Mouse (Mus musculus) brown adipose tissue, adult 24 weeks (tissue): ENCODE results near the gene Tradd. TPM values are rescaled to one million over a fixed set of nuclear protein-coding genes. Genes with fewer than 3 reads are reported as not detected.

Experiments used
- H3K27ac ChIP-seq: fragments of 200-500 bp; replicated peaks from 2 replicates; pipeline ENCODE4 v1.5.1; 2012; ENCODE audit warnings: low read depth, mild to moderate bottlenecking, low read length
- H3K4me1 ChIP-seq: fragments of 200-500 bp; 2 replicates; pipeline ENCODE4 v1.6.1; 2012; ENCODE audit warnings: low read length, mixed read lengths; ENCODE audit not compliant: control insufficient read depth, insufficient read depth, insufficient read length
- H3K4me3 ChIP-seq: fragments of 200-500 bp; 2 replicates; pipeline ENCODE4 v1.5.1; 2012; ENCODE audit warnings: low read depth, mild to moderate bottlenecking, low read length, moderate library complexity; ENCODE audit not compliant: insufficient read depth
- polyA plus RNA-seq: library from polyadenylated mRNA; stranded (reverse); fragments of >200 nt; gene quantifications from 2 replicates; pipeline ENCODE4 v1.2.4, GENCODE M21; 2012; ENCODE audit not compliant: missing spikeins, insufficient read depth, insufficient read length

Tradd gene
- polyA plus RNA-seq, 1 experiment, result 5.1 TPM

DNA sequence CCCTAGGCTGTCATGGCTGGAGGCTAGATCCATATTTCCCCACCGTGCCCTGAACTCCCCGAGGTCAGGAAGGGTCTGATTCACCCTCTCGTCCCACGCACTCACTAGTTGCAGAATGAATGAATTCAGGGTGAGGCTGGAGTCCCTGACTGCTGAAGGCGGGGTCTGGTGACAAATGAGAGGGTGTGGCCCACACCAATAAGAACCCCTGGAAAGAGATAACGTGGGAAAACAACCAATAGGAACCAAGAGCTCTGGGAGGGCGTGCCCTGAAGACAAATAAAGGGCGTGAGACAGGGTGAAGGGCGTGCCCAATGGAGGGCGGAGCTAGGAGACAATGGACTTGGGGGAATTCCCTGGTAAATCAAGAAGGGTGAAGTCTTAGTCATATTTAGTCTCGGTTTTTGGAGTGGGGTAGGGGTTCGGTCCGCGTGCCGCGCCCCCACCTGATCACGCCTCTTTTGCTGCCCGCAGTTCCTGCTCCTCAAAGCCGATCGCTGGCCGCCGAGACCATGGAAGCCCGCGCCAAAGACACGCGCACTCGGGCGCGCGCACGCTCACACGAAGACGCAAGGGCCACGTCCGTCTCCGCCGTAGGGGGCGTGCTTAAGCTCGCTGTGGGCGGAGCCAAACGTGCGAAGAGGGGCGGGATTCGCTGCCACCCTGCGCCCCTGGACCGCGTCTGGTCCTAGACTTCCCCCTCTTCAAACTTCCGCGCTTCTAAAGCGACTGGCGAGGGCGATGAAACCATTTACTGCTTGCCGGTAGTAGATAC lies 24.7 kb upstream of the Tradd start:
- Histone ChIP-seq H3K4me1 (peaks cover 9% of the 10 kb centered on the region), H3K27ac (peak overlapping the region; percentile 61; the same call in 1 of the 2 replicates), H3K4me3 (peak overlapping the region; percentile 75)

DNA sequence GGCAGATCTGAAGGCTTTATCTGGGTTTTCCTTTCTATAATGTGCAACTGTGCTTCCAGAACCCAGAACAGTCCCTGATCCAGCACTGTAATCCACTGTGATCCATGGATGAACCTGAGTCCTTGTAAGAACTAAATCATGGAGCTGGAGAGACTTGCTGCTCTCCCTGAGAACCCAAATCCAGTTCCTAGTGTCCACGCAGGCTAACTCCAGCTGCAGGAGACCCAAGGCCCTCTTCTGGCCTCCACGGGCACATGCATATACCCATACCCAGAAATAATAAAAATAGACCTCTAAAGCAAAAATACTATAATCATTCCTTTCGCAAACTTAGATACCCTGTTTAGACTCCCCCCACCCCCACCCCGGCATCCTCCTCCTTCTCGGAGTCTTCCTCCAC lies 23.8 kb upstream of the Tradd start:
- peaks cover 9% of the 10 kb centered on the region for H3K4me1 ChIP-seq
- no peak overlapping the region for H3K27ac ChIP-seq
- H3K4me3 ChIP-seq, result no peak overlapping the region

DNA sequence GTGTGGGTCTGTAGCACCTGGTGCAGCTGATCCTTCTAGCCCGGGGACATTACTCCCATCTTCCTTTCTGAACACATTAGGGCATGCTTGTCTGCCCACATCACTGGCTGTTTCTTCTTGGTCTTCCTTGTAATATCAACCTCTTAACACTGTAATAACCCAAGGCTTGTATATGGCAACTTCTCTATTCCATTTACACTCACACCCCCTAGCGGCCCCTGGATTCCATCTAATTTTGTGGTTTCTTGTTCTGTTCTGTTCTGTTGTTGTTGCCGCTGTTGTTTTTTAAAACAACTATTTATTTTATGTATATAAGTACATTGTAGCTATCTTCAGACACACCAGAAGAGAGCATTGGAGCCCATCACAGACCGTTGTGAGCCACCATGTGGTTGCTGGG lies 22.5 kb upstream of the Tradd start:
- no peak overlapping the region for H3K4me3 ChIP-seq
- no peak overlapping the region for H3K27ac ChIP-seq
- peaks cover 9% of the 10 kb centered on the region for H3K4me1 ChIP-seq

DNA sequence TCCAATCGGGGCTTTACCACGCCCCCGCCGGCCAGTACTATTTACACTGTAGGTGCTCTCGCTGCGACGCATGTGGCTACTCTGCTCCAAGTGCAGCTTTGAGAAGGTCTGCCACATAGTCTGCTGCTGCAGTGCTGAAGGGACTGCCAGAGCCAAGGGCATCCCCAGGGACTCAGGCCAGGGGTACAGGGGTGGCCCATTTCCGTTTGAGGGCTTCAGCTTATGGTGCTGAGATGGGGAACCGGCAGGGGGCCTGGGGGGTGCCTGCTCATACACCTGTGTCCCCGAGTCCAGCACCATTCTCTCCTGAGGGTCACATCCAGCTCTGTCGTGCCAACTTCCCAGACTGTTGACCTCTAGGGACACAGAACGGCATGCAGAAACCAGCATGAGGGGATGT lies 21.1 kb upstream of the Tradd start:
- no peak overlapping the region for H3K4me3 ChIP-seq
- H3K27ac ChIP-seq, result no peak overlapping the region
- peaks cover 8% of the 10 kb centered on the region for H3K4me1 ChIP-seq

DNA sequence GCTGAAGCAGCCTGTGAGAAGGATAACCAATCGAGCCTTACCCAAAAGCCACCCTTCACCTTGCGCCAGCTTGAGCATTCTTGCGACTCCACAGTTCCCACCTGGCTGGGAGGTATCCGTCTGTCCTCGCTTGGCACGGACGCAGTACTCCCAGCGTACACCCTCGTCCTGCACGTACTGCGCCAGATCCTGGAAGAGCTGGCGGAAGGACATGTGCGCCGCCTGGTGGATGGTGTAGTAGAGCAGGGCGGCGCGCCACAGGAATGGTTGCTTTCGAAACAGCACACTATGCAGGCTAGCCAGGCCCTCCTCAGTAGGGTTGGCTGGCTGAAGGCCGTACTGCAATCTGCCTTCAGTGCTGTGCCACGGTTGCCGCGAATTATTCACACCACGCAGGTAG lies 18.7 kb upstream of the Tradd start:
- no peak overlapping the region for H3K4me3 ChIP-seq
- no peak overlapping the region for H3K27ac ChIP-seq
- no peaks in the 10 kb centered on the region for H3K4me1 ChIP-seq

DNA sequence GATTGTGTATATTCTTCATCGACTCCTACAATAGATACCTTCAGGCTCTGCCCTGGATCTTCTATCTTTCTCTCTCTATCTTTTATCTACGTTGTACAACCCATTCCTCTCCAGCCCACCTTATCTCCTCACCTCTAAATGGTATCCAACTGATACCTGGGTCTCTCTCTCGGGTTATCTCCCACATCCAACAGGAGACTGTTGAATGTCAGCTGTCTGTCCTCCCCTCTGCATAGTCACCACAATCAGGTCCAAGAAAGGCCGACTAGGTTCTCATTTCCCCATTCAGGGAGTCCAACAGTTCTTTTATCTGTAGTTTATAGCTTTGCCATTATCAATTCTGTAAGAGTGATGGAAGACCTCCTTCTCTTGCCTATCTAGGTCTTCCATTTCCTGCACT lies 17.8 kb upstream of the Tradd start:
- Histone ChIP-seq H3K4me3 (no peak overlapping the region), H3K4me1 (no peaks in the 10 kb centered on the region), H3K27ac (no peak overlapping the region)

DNA sequence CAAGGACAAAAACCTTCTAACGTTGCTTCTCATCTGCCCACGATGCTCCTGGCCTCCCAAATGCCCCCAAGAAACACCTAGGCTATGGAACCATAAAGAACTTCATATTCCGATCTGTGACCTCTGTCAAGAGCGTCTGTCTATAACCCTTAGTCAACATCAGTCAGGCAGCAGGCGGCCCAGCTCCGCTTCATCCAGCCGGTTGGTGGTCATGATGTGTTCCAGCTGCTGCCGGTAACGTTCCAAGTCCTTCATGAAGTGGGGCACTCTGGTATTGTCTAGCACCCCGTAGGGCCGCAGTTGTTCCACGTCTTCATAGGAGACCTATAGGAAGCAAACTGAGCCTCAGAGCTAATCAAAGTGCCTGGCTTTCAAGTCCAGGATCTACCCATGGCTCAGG lies 17.4 kb upstream of the Tradd start:
- H3K27ac ChIP-seq, result no peak overlapping the region
- no peaks in the 10 kb centered on the region for H3K4me1 ChIP-seq
- no peak overlapping the region for H3K4me3 ChIP-seq

DNA sequence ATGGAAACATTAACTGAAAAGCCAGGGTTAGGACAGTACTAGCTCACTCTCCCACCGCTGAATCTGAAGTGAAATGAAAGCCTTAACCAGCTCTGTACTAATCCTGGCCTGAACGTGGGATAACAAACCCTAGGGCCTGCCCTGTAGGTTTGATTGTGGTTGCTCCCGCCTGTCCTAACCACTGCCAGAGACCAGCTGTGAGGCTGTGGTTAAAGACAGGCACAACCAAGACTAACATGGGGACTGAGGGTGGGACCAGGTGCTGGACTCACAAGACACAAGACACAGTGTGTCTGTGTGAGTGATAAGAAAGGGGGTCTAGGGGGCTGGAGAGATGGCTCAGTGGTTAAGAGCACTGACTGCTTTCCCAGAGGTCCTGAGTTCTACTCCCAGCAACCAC lies 16.2 kb upstream of the Tradd start:
- Histone ChIP-seq H3K27ac (no peak overlapping the region), H3K4me3 (no peak overlapping the region), H3K4me1 (no peaks in the 10 kb centered on the region)

DNA sequence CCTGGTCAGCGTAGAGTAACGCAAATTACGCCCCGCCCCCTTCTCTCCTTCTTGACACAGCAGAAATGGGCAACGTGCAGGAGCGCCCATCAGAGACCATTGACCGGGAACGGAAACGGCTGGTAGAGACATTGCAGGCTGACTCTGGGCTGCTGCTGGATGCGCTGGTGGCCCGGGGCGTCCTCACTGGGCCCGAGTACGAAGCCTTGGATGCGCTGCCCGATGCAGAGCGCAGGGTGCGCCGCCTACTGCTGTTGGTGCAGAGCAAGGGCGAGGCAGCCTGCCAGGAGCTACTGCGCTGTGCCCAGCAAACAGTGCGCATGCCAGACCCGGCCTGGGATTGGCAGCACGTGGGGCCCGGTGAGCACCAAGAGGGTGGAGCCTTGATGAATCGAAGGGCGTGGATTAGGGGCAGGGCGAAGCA lies 14.5 kb upstream of the Tradd start:
- Histone ChIP-seq H3K27ac (no peak overlapping the region), H3K4me3 (peak overlapping the region; percentile 38), H3K4me1 (no peaks in the 10 kb centered on the region)

DNA sequence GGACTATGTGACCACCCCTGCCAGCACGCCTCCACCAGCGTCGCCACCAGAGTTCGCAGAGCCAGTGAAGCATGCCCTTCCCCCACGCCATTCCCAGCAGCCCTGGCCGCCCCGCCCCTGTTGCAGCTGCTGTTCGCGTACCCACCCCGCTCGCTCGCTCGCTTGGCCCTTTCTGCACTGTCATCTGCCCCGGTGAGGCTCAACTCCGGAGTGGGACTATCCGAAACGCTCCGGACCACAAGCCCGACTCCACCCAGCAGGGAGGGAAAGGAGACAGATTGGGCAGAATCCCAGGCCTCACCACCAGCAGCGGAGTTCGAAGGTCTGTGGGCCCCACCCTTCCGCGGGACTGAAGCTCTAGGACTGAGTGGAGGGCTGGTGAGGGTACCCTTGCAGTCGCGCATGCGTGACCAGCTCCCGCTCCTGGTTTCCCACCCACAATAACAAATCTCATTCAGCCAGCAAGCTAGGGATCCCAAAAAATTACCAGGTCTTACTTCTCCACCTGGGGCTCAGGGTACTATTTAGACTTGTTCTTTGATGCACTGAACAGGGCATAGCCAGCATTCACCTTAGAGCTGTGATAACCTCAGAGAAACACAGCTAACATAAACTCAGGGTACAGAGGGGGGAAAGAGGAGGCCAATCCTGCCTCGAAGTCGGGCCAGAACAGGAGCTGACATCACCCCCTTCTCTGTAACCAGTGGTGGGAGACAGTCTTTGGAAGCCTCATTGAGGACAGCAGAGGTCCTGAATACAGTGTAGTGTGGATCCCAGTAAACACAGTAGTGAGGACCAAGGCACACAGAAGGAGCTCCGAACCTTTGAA lies 12.1 kb upstream of the Tradd start:
- Histone ChIP-seq H3K4me3 (peak overlapping the region; percentile 66), H3K27ac (no peak overlapping the region), H3K4me1 (no peaks in the 10 kb centered on the region)

DNA sequence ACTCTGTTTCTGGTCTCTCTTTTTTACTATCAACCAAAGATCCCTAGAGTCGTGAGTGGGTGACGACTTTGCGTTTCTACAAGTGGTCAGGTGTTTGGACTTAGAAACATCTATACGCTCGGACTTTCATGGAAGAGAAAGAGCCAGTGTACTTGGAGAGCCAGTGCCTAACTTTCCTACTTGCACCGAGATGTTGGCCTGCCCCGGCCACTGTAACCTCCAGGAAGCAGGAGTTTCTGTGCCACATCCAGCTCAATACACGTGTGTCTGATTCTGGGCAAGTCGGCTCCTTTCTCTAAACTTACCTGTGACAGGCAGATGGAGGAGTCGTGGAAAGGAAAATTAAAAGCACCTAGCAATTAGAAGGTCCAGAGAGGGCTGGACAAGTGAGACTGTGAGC lies 11.4 kb upstream of the Tradd start, which contains the start of gene Nol3:
Gene Nol3 (plus strand): TSS at position 301 of the 400 bp plus-strand sequence.
- peak within 1 kb of the TSS; percentile 66 for H3K4me3 ChIP-seq
- H3K27ac ChIP-seq, result no peak within 1 kb of the TSS
- no peaks in the 10 kb centered on the region for H3K4me1 ChIP-seq

DNA sequence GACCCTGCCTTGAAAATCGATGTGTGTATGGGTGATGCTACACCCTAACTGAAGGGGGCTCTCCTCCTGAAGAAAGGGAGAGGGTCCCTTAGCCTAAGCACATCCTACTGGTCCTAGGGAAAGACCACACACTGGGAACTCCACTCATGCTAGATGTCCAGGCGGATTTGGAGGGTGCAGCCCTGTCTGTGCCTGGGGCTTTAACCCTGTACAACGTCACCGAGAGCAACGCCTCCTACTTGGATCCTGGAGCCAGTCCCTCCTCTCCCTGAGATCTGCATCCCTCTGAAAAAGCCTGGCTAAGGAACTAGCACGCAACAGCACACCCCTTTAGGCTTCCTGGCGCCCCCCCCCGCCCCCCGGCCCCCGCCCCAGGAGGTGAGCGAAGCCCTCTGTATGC lies 11.0 kb upstream of the Tradd start:
- Histone ChIP-seq H3K4me3 (no peak overlapping the region), H3K27ac (no peak overlapping the region), H3K4me1 (no peaks in the 10 kb centered on the region)

DNA sequence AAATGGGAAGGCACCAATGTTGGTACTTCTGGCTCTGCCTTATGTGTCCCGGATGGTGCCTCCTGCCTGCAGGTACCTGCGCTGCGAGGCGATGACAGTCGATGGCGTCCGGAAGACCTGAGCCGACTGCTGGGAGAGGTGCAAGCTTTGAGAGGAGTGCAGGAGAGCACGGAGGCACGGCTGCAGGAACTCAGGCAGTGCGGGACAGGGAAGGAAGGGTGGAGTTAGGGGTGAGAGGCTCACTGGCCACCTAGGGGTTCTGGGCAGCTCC lies 6.4 kb upstream of the Tradd start:
- Histone ChIP-seq H3K4me3 (no peak overlapping the region), H3K4me1 (no peaks in the 10 kb centered on the region), H3K27ac (no peak overlapping the region)

DNA sequence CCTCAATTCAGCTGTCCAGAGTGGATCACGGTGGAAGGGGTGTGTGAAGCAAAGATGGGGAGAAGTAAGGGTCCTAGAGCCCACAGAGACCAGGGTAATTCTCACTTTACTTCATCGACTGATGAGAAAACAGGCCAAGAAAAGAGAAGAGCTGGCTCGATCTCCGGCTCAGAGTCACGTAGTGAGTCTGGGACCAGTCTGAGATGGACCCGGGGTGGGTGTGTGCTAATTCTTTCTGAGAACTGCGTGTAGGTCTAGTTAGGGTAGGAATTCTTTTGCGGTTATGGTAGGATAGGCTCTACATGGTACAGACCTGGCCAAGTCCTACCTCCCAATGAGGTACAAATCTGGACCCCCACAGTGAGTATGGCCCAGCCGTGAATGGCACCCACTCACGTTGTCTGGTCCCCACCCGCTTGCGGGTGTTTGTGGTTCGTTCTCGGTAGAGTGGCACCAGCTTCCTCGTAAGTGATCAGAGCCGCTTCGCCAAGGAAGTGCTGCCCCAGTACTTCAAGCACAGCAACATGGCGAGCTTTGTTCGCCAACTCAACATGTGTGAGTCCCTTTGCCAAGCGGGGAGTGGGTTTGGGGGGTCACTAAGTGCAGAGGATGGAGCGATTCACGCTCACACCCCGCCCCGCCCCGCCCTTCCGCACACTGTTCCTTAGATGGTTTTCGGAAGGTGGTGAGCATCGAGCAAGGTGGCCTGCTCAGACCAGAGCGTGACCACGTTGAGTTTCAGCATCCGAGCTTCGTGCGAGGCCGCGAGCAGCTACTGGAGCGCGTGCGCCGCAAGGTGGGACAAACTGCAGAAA lies 5.9 kb upstream of the Tradd start:
- H3K4me1 ChIP-seq, result peaks cover 2% of the 10 kb centered on the region; the same call in 1 of the 2 replicates
- no peak overlapping the region for H3K27ac ChIP-seq
- peak overlapping the region; percentile 64 for H3K4me3 ChIP-seq

DNA sequence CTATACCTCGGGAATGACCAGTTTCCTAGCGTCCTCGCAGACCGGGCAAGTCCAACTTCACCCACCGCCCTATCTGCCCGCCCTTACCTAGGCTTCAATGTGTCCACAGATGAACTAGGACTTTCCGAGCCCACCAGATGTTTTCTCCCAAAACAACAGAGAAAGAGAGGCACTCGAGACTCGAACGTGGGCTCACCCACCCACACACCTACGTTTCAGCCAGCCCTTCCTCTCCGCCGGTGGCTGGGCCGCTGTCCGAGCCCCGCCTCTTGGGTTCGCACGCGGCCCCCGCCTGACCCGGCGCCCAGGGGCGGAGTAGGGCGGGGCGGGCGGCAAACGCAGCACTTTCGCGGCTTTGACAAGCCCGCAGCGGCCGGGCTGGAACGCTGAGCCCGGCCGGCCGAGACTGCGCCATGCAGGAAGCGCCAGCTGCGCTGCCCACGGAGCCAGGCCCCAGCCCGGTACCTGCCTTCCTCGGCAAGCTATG lies 5.1 kb upstream of the Tradd start, which contains the start of gene Hsf4:
Gene Hsf4 (plus strand): TSS at position 341 of the 487 bp plus-strand sequence.
- peaks cover 5% of the 10 kb centered on the region; the same call in 1 of the 2 replicates for H3K4me1 ChIP-seq
- H3K27ac ChIP-seq, result peak within 1 kb of the TSS; percentile 37; the same call in 1 of the 2 replicates
- H3K4me3 ChIP-seq, result peak within 1 kb of the TSS; percentile 64
